Mouse (Mus musculus): ENCODE results near the gene Pias3. TPM values are rescaled to one million over a fixed set of nuclear protein-coding genes. Genes with fewer than 3 reads are reported as not detected.
A peak's percentile ranks its signal among the peaks of the same experiment; 100 is the strongest.
"Not testable (repeated sequence)": the region's sequence is repeated elsewhere in the genome, so short reads cannot be mapped to it uniquely, and the experiment has no call there.

Gene Pias3
- polyA plus RNA-seq, 1 experiment, result 32.3 TPM

GRCm38 (mm10) chr3:96671519-96671918 is 24.7 kb upstream of the Pias3 start:
- TF ChIP-seq POLR2A (IDR thresholded peaks at IDR 0.05; ENCODE audit: borderline replicate concordance, extremely low read depth, insufficient read depth, insufficient read length, poor library complexity, severe bottlenecking) (no peak), CTCF (IDR thresholded peaks at IDR 0.05; ENCODE audit: borderline replicate concordance, extremely low read depth, insufficient read depth, insufficient read length) (no peak)
- DNase-seq (ENCODE audit: low read depth), result no peak

- no peak for DNase-seq (ENCODE audit: low read depth)
- TF ChIP-seq POLR2A (IDR thresholded peaks at IDR 0.05; ENCODE audit: borderline replicate concordance, extremely low read depth, insufficient read depth, insufficient read length, poor library complexity, severe bottlenecking), result no peak
- TF ChIP-seq CTCF (IDR thresholded peaks at IDR 0.05; ENCODE audit: borderline replicate concordance, extremely low read depth, insufficient read depth, insufficient read length), result no peak
These were observed 22.7 kb upstream of the Pias3 start for GRCm38 (mm10) chr3:96673514-96673913.

GRCm38 (mm10) chr3:96674442-96674841 is 21.7 kb upstream of the Pias3 start:
- DNase-seq (ENCODE audit: low read depth), result no peak
- no peak for TF ChIP-seq POLR2A (IDR thresholded peaks at IDR 0.05; ENCODE audit: borderline replicate concordance, extremely low read depth, insufficient read depth, insufficient read length, poor library complexity, severe bottlenecking)
- no peak for TF ChIP-seq CTCF (IDR thresholded peaks at IDR 0.05; ENCODE audit: borderline replicate concordance, extremely low read depth, insufficient read depth, insufficient read length)

GRCm38 (mm10) chr3:96675171-96675570 is 21.0 kb upstream of the Pias3 start:
- TF ChIP-seq POLR2A (IDR thresholded peaks at IDR 0.05; ENCODE audit: borderline replicate concordance, extremely low read depth, insufficient read depth, insufficient read length, poor library complexity, severe bottlenecking), result no peak
- TF ChIP-seq CTCF (IDR thresholded peaks at IDR 0.05; ENCODE audit: borderline replicate concordance, extremely low read depth, insufficient read depth, insufficient read length), result no peak
- DNase-seq (ENCODE audit: low read depth), result no peak

- peak; percentile 25 for DNase-seq (ENCODE audit: low read depth)
- no peak for TF ChIP-seq POLR2A (IDR thresholded peaks at IDR 0.05; ENCODE audit: borderline replicate concordance, extremely low read depth, insufficient read depth, insufficient read length, poor library complexity, severe bottlenecking)
- no peak for TF ChIP-seq CTCF (IDR thresholded peaks at IDR 0.05; ENCODE audit: borderline replicate concordance, extremely low read depth, insufficient read depth, insufficient read length)
These were observed 20.5 kb upstream of the Pias3 start for GRCm38 (mm10) chr3:96675690-96676089.

- no peak for DNase-seq (ENCODE audit: low read depth)
- TF ChIP-seq CTCF (IDR thresholded peaks at IDR 0.05; ENCODE audit: borderline replicate concordance, extremely low read depth, insufficient read depth, insufficient read length), result no peak
- no peak for TF ChIP-seq POLR2A (IDR thresholded peaks at IDR 0.05; ENCODE audit: borderline replicate concordance, extremely low read depth, insufficient read depth, insufficient read length, poor library complexity, severe bottlenecking)
These were observed 17.7 kb upstream of the Pias3 start for GRCm38 (mm10) chr3:96678456-96678855.

GRCm38 (mm10) chr3:96679159-96679674 is 17.0 kb upstream of the Pias3 start:
- TF ChIP-seq CTCF (IDR thresholded peaks at IDR 0.05; ENCODE audit: borderline replicate concordance, extremely low read depth, insufficient read depth, insufficient read length), result no peak
- TF ChIP-seq POLR2A (IDR thresholded peaks at IDR 0.05; ENCODE audit: borderline replicate concordance, extremely low read depth, insufficient read depth, insufficient read length, poor library complexity, severe bottlenecking), result no peak
- DNase-seq (ENCODE audit: low read depth), result no peak

- peak; percentile 60 for DNase-seq (ENCODE audit: low read depth)
- TF ChIP-seq POLR2A (IDR thresholded peaks at IDR 0.05; ENCODE audit: borderline replicate concordance, extremely low read depth, insufficient read depth, insufficient read length, poor library complexity, severe bottlenecking) (no peak), CTCF (IDR thresholded peaks at IDR 0.05; ENCODE audit: borderline replicate concordance, extremely low read depth, insufficient read depth, insufficient read length) (no peak)
These were observed 15.8 kb upstream of the Pias3 start for GRCm38 (mm10) chr3:96680269-96680956.

GRCm38 (mm10) chr3:96683496-96683895 is 12.7 kb upstream of the Pias3 start:
- no peak for TF ChIP-seq CTCF (IDR thresholded peaks at IDR 0.05; ENCODE audit: borderline replicate concordance, extremely low read depth, insufficient read depth, insufficient read length)
- no peak for TF ChIP-seq POLR2A (IDR thresholded peaks at IDR 0.05; ENCODE audit: borderline replicate concordance, extremely low read depth, insufficient read depth, insufficient read length, poor library complexity, severe bottlenecking)
- no peak for DNase-seq (ENCODE audit: low read depth)

GRCm38 (mm10) chr3:96684151-96684821 is 11.9 kb upstream of the Pias3 start:
- no peak for DNase-seq (ENCODE audit: low read depth)
- TF ChIP-seq CTCF (IDR thresholded peaks at IDR 0.05; ENCODE audit: borderline replicate concordance, extremely low read depth, insufficient read depth, insufficient read length) (no peak), POLR2A (IDR thresholded peaks at IDR 0.05; ENCODE audit: borderline replicate concordance, extremely low read depth, insufficient read depth, insufficient read length, poor library complexity, severe bottlenecking) (no peak)

- TF ChIP-seq POLR2A (IDR thresholded peaks at IDR 0.05; ENCODE audit: borderline replicate concordance, extremely low read depth, insufficient read depth, insufficient read length, poor library complexity, severe bottlenecking), result no peak
- DNase-seq (ENCODE audit: low read depth), result peak; percentile 20
These were observed 11.4 kb upstream of the Pias3 start for GRCm38 (mm10) chr3:96684822-96685156.

- not testable (repeated sequence) for DNase-seq (ENCODE audit: low read depth)
These were observed 10.1 kb upstream of the Pias3 start for GRCm38 (mm10) chr3:96686057-96686456.

All from brain, embryonic 14.5 days (tissue).